Mouse (Mus musculus) v-Abl transformed pro-B cells (cell line): Measurements from ENCODE around the gene Pip4k2a.

Experiments used
- in situ Hi-C, 2 experiments: fragments of 400-800 bp; cut with MboI; formaldehyde crosslinking; loops; one replicate each; pipeline ENCODE4 v1.15.1; 2025; ENCODE audit not compliant: unreplicated experiment in 2 of 2

The Pip4k2a gene

GRCm38 (mm10) chr2:18872797-18873196 is 125.1 kb downstream of the Pip4k2a start:
- in situ Hi-C loops: loop anchor here (5.0 to 25.0 kb wide), 9 partner anchors 112 to 1460 kb away; partner anchors contain the start of gene Dnajc1 (in 1 of the 2)

GRCm38 (mm10) chr2:18871087-18871486 is 126.8 kb downstream of the Pip4k2a start:
- in situ Hi-C loops: loop anchor here (5.0 to 25.0 kb wide), 9 partner anchors 114 to 1459 kb away; partner anchors contain the start of gene Dnajc1 (in 1 of the 2)

- in situ Hi-C loops: loop anchor here (10.0 to 25.0 kb wide), 3 partner anchors 480 to 1455 kb away; partner anchors contain the start of gene Dnajc1 (in 1 of the 2)
These were observed 130.9 kb downstream of the Pip4k2a start for GRCm38 (mm10) chr2:18867069-18867468.

GRCm38 (mm10) chr2:18864719-18865118 is 133.2 kb downstream of the Pip4k2a start:
- in situ Hi-C loops: loop anchor here (10.0 to 25.0 kb wide), 3 partner anchors 477 to 1452 kb away; partner anchors contain the start of gene Dnajc1 (in 1 of the 2)

- in situ Hi-C loops: loop anchor here (10.0 to 25.0 kb wide), 3 partner anchors 474 to 1449 kb away; partner anchors contain the start of gene Dnajc1 (in 1 of the 2)
These were observed 136.2 kb downstream of the Pip4k2a start for GRCm38 (mm10) chr2:18861607-18862158.

GRCm38 (mm10) chr2:18860686-18861085 is 137.2 kb downstream of the Pip4k2a start:
- in situ Hi-C loops: loop anchor here (10.0 to 25.0 kb wide), 3 partner anchors 473 to 1448 kb away; partner anchors contain the start of gene Dnajc1 (in 1 of the 2)

GRCm38 (mm10) chr2:18857952-18858351 is 140.0 kb downstream of the Pip4k2a start:
- in situ Hi-C loops: loop anchor here in 1 of 2 experiments (25.0 kb wide), 2 partner anchors 471 to 1446 kb away; partner anchors contain the start of gene Dnajc1

- in situ Hi-C loops: loop anchor here in 1 of 2 experiments (25.0 kb wide), 2 partner anchors 469 to 1444 kb away; partner anchors contain the start of gene Dnajc1
These were observed 141.5 kb downstream of the Pip4k2a start for GRCm38 (mm10) chr2:18856461-18856860.

GRCm38 (mm10) chr2:18855246-18855645 is 142.7 kb downstream of the Pip4k2a start:
- in situ Hi-C loops: loop anchor here in 1 of 2 experiments (25.0 kb wide), 2 partner anchors 468 to 1443 kb away; partner anchors contain the start of gene Dnajc1

GRCm38 (mm10) chr2:18853345-18853744 is 144.6 kb downstream of the Pip4k2a start:
- in situ Hi-C loops: loop anchor here in 1 of 2 experiments (25.0 kb wide), 2 partner anchors 466 to 1441 kb away; partner anchors contain the start of gene Dnajc1

GRCm38 (mm10) chr2:18850657-18851056 is 147.3 kb downstream of the Pip4k2a start:
- in situ Hi-C loops: loop anchor here in 1 of 2 experiments (25.0 kb wide), 2 partner anchors 463 to 1438 kb away; partner anchors contain the start of gene Dnajc1

- in situ Hi-C loops: no loop called here
These were observed 149.8 kb downstream of the Pip4k2a start for GRCm38 (mm10) chr2:18848074-18848629.

GRCm38 (mm10) chr2:18842527-18842926 is 155.4 kb downstream of the Pip4k2a start:
- in situ Hi-C loops: no loop called here

- in situ Hi-C loops: no loop called here
These were observed 156.9 kb downstream of the Pip4k2a start for GRCm38 (mm10) chr2:18841051-18841450.

- in situ Hi-C loops: no loop called here
These were observed 158.4 kb downstream of the Pip4k2a start for GRCm38 (mm10) chr2:18839532-18839931.

GRCm38 (mm10) chr2:18835266-18835908 is 162.5 kb downstream of the Pip4k2a start:
- in situ Hi-C loops: no loop called here

GRCm38 (mm10) chr2:18833024-18833590 is 164.8 kb downstream of the Pip4k2a start:
- in situ Hi-C loops: no loop called here

- in situ Hi-C loops: no loop called here
These were observed 166.7 kb downstream of the Pip4k2a start for GRCm38 (mm10) chr2:18831031-18831774.

GRCm38 (mm10) chr2:18822711-18823110 is 175.2 kb downstream of the Pip4k2a start:
- in situ Hi-C loops: no loop called here
